Mouse (Mus musculus) erythroblast, embryonic 14.5 days (primary cell): ENCODE results near the gene Tdrd3. TPM values are rescaled to one million over a fixed set of nuclear protein-coding genes. Genes with fewer than 3 reads are reported as not detected.

ENCODE experiments used
- H3K27me3 ChIP-seq: 2 replicates; pipeline ENCODE4 v1.6.1; 2012; ENCODE audit warnings: inconsistent platforms; ENCODE audit not compliant: control insufficient read depth
- H3K36me3 ChIP-seq: 2 replicates; pipeline ENCODE4 v1.6.1; 2012; ENCODE audit warnings: mild to moderate bottlenecking, inconsistent platforms; ENCODE audit not compliant: control insufficient read depth
- H3K4me1 ChIP-seq: 2 replicates; pipeline ENCODE4 v1.6.1; 2012; ENCODE audit warnings: inconsistent platforms; ENCODE audit not compliant: control insufficient read depth
- H3K4me3 ChIP-seq: replicated peaks from 2 replicates; pipeline ENCODE3; 2012; ENCODE audit warnings: moderate library complexity, mild to moderate bottlenecking, inconsistent platforms
- H3K9me3 ChIP-seq: 2 replicates; pipeline ENCODE4 v1.6.1; 2012; ENCODE audit warnings: low read length, inconsistent platforms, mixed read lengths; ENCODE audit not compliant: control insufficient read depth
- GATA1 ChIP-seq: IDR thresholded peaks from 2 replicates; pipeline ENCODE4 v1.6.1; 2012; ENCODE audit warnings: low read length, inconsistent platforms, mixed read lengths
- TAL1 ChIP-seq: IDR thresholded peaks from 3 replicates; pipeline ENCODE4 v1.6.1; 2012; ENCODE audit warnings: low read length, inconsistent platforms, mixed read lengths
- polyA plus RNA-seq: library from polyadenylated mRNA; stranded (reverse); fragments of >175 nt; gene quantifications from 2 replicates; pipeline ENCODE4 v1.2.3, GENCODE M21; 2012

Gene Tdrd3
- polyA plus RNA-seq, 1 experiment, result 0.12 TPM

- H3K27me3 ChIP-seq, result no peaks in the 10 kb centered on the region
Measured at GRCm38 (mm10) chr14:87417691-87418070, 1.2 kb downstream of the Tdrd3 start.

GRCm38 (mm10) chr14:87419740-87420139 lies 3.3 kb downstream of the Tdrd3 start:
- Histone ChIP-seq H3K36me3 (peaks cover 10% of the 10 kb centered on the region), H3K27me3 (no peaks in the 10 kb centered on the region), H3K4me1 (peaks cover 54% of the 10 kb centered on the region), H3K9me3 (no peaks in the 10 kb centered on the region), H3K4me3 (peak overlapping the region; percentile 22)
- TF ChIP-seq GATA1 (no peak), TAL1 (no peak)

More at GRCm38 (mm10) chr14:87417691-87418070, 1.2 kb downstream of the Tdrd3 start:
- no peaks in the 10 kb centered on the region for H3K9me3 ChIP-seq
- peaks cover 57% of the 10 kb centered on the region for H3K4me1 ChIP-seq
- TF ChIP-seq GATA1, result no peak
- no peak for TF ChIP-seq TAL1
- H3K36me3 ChIP-seq, result peaks cover 10% of the 10 kb centered on the region
- peak overlapping the region; percentile 93 for H3K4me3 ChIP-seq

- H3K36me3 ChIP-seq, result peaks cover 11% of the 10 kb centered on the region
Measured at GRCm38 (mm10) chr14:87420576-87420975, 4.1 kb downstream of the Tdrd3 start.

GRCm38 (mm10) chr14:87422432-87422831 lies 6.0 kb downstream of the Tdrd3 start:
- no peaks in the 10 kb centered on the region for H3K27me3 ChIP-seq
- TF ChIP-seq TAL1, result no peak
- no peak for TF ChIP-seq GATA1
- peaks cover 11% of the 10 kb centered on the region for H3K36me3 ChIP-seq
- H3K9me3 ChIP-seq, result no peaks in the 10 kb centered on the region
- no peak overlapping the region for H3K4me3 ChIP-seq
- peaks cover 69% of the 10 kb centered on the region for H3K4me1 ChIP-seq

More at GRCm38 (mm10) chr14:87420576-87420975, 4.1 kb downstream of the Tdrd3 start:
- Histone ChIP-seq H3K27me3 (no peaks in the 10 kb centered on the region), H3K4me1 (peaks cover 57% of the 10 kb centered on the region), H3K4me3 (no peak overlapping the region), H3K9me3 (no peaks in the 10 kb centered on the region)
- TF ChIP-seq GATA1, result no peak
- no peak for TF ChIP-seq TAL1

- peak overlapping the region; percentile 22 for H3K4me3 ChIP-seq
Measured at GRCm38 (mm10) chr14:87426297-87426922, 10.0 kb downstream of the Tdrd3 start.

GRCm38 (mm10) chr14:87427032-87427431 lies 10.6 kb downstream of the Tdrd3 start:
- Histone ChIP-seq H3K36me3 (peaks cover 3% of the 10 kb centered on the region), H3K4me1 (peaks cover 34% of the 10 kb centered on the region), H3K4me3 (no peak overlapping the region), H3K27me3 (no peaks in the 10 kb centered on the region), H3K9me3 (no peaks in the 10 kb centered on the region)
- TF ChIP-seq GATA1, result no peak
- TF ChIP-seq TAL1, result no peak

More at GRCm38 (mm10) chr14:87426297-87426922, 10.0 kb downstream of the Tdrd3 start:
- peaks cover 7% of the 10 kb centered on the region for H3K36me3 ChIP-seq
- TF ChIP-seq GATA1 (peak; percentile 44), TAL1 (peak; percentile 45; the same call in 1 of the 3 replicates)
- H3K4me1 ChIP-seq, result peaks cover 38% of the 10 kb centered on the region
- no peaks in the 10 kb centered on the region for H3K27me3 ChIP-seq
- H3K9me3 ChIP-seq, result no peaks in the 10 kb centered on the region

GRCm38 (mm10) chr14:87427659-87428289 lies 11.3 kb downstream of the Tdrd3 start:
- H3K36me3 ChIP-seq, result peaks cover 2% of the 10 kb centered on the region; the same call in 1 of the 2 replicates
- no peaks in the 10 kb centered on the region for H3K27me3 ChIP-seq
- no peaks in the 10 kb centered on the region for H3K9me3 ChIP-seq
- TF ChIP-seq GATA1 (no peak), TAL1 (no peak)
- H3K4me1 ChIP-seq, result peaks cover 33% of the 10 kb centered on the region
- no peak overlapping the region for H3K4me3 ChIP-seq

GRCm38 (mm10) chr14:87433390-87433915 lies 17.0 kb downstream of the Tdrd3 start:
- no peak overlapping the region for H3K4me3 ChIP-seq
- no peaks in the 10 kb centered on the region for H3K9me3 ChIP-seq
- no peaks in the 10 kb centered on the region for H3K27me3 ChIP-seq
- TF ChIP-seq TAL1, result no peak
- no peak for TF ChIP-seq GATA1
- H3K36me3 ChIP-seq, result peaks cover 4% of the 10 kb centered on the region
- H3K4me1 ChIP-seq, result peaks cover 1% of the 10 kb centered on the region

GRCm38 (mm10) chr14:87435382-87435781 lies 18.9 kb downstream of the Tdrd3 start:
- H3K36me3 ChIP-seq, result peaks cover 4% of the 10 kb centered on the region
- no peak overlapping the region for H3K4me3 ChIP-seq
- no peaks in the 10 kb centered on the region for H3K9me3 ChIP-seq
- no peak for TF ChIP-seq GATA1
- no peak for TF ChIP-seq TAL1
- peaks cover 3% of the 10 kb centered on the region for H3K4me1 ChIP-seq
- no peaks in the 10 kb centered on the region for H3K27me3 ChIP-seq
